Mouse (Mus musculus): Measurements from ENCODE around the gene Cmtm1. TPM values are rescaled to one million over a fixed set of nuclear protein-coding genes. Genes with fewer than 3 reads are reported as not detected.

The Cmtm1 gene
- not detected for polyA plus RNA-seq (2017; shearing (Covaris generic))

DNA sequence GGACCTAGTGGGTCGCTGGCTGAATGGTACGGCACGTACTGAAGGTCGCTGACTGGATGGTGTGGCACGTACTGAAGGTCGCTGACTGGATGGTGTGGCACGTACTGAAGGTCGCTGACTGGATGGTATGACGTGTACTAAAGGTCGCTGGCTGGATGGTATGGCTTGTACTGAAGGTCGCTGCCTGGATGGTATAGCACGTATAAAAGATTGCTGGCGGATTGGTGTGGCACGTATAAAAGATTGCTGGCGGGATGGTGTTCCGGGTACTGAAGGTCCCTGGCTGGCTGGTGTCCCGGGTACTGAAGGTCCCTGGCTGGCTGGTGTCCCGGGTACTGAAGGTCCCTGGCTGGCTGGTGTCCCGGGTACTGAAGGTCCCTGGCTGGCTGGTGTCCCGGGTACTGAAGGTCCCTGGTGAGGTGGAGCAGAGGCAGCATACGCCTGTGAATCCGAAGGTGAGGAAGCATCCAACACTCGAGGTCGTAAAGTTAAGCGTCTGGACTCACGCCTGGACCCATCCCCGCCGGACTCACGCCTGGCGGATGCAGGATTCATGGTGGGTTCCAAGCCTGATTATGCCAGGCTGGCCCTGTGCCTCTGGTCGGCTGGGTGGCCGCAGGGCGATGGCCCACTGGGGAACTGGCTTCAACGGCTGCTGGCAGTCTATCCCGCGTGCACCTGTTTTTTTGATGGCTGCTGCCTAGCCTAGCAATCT, at the start of gene Cmtm1, which contains the start of gene Gm45711:
TSS of gene Cmtm1 (minus strand) at position 705 of the 715 bp plus-strand sequence.
TSS of gene Gm45711 (minus strand) at position 641 of the 715 bp plus-strand sequence.

DNA sequence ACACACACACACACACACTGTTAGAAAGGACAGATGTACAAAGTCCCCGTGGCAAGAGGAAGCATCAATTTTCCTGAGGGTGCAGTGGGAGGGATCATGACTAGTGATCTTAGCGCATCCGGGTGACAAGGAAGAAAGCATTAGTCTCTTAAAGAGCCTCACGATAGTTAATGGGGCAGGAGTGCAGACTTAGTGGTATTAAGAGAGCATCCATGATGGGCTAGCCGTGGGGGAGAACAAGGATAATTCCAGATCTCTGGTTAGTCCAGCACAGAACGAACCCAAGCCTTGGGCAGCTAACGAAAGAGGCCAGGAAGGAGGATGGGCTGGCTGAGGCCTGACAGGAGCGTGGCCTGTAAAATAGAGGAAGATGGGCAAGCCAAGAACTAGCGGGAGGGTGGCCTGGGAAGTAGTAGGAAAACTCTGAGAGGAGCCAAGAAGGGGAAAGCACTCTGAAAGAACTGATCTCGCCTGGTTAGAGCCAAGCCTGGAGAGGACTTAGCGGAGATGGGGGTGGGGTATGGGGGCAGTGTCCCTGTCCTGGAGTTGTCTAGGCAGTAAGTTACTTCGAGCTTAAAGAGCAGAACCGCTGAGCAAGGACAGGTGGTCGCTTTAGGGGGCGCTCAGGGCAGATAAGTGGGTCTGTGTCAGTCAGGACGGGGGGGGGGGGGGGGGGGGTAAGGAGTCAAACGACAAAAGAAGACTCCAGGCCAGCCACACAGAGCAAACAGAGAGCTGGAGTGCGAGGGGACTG, 29.5 kb upstream of the Cmtm1 start, which contains the start of gene Cmtm3:
TSS of gene Cmtm3 (plus strand) at position 182 of the 754 bp plus-strand sequence.

GRCm38 (mm10) chr8:104321930-104322329, 12.0 kb upstream of the Cmtm1 start, which contains the start of gene Cmtm2b:
Gene Cmtm2b, plus strand, starts transcription at chr8:104322230.

DNA sequence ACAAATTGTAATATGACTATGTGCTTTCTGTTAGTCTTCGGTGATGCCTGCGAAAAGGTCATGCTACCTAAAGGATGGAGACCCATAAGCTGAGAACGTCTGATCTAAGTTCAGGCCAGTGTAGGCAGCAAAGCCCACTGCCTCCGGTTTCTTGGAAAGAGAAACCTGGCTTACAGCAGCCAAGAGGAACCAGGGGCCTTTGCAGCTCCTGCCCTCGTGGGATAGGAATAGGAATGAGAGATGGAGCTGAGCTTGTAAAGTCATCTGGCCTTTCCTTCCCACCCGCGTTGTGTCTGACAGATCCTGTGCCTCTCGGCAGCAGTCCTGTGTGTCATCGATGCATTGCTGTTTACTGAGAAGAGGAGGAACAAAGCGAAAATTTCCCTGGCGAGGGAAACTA, 11.3 kb upstream of the Cmtm1 start, which contains the start of gene Gm11020:
TSS of gene Gm11020 (plus strand) at position 301 of the 400 bp plus-strand sequence.

DNA sequence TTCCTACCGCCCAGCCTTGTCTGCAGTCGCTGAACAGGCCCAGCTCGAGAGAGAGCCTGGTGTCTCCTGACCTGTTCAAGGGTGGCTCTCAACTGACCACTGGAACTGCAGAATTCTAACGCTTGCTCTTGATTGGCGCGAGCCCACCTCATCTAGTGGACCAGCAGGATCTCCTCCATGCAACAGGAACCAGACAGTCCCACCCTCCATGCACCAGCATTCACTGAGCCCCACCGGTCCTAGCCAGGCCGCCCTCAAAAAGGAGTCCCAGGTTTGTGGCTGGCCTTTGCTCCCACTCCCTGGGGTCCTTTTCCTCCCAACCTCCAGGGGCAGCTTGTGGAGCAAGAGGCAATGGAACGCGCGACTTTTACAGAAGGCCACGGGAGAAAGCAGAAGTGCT, 16.9 kb downstream of the Cmtm1 start, which contains the start of gene Cmtm2a:
TSS of gene Cmtm2a (minus strand) at position 101 of the 400 bp plus-strand sequence.

DNA sequence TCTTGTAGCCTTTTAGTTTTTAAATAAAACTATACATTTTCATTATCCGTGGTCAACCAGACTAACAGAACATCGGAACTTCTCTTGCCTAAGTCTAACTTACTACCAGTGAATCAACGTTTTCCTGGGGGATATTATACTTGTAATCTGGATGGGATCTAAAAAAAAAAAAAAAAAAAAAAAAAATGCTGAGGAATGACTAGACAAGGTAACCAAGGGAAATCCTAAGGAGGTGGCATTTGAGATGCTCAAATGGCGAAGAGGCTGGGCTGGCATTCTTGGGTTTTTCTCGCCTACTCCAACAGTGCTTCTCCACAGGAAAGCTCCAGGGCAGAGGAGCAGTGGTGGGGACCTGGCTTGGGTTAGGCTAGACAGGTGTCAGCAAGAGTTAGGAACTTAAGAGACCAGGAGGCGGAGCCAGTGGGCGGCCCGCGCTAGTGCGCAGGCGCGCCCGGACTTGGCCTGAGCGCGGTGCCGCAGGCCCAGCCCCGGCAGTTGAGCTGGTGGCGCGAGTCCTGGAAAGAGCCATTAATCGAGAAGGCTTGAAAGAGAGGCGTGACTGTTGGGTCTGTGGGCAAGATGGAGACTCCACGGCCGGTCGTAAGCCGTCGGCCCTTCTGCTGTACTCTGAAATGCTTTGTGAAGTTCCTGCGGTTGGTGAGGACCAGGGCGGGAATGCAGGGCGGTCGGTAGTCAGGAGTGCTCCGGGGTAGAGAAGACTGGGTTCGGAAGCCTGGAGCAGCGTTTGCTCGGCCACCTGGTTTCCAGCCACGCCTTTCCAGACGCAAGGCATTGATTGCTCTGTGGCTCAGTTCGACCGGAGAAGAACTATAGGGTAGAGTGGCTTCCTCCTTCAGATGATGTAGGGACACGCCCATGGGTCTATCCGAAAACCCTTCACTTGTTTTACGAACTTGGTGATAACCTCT, 59.2 kb downstream of the Cmtm1 start, which contains the start of gene Cklf:
TSS of gene Cklf (plus strand) at position 423 of the 929 bp plus-strand sequence.

DNA sequence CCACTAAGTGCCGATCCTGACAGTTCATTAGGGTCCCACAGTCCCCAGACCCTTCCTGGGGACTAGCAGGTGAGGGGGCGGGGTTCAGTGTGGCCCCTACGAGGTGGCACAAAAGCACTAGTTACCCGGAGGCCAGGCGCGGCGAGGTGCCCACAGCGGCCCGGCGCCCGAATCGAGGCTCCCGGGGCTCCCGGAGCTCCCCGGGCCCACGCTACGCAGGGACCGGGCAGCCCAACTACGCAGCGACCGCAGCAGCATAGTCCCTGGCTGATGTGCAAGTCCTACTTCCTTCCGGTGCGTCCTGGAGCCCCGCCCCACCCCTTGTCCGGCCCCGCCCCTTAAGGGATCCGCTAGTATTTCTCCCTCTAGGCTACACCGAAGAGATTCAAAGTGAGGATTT, 61.7 kb downstream of the Cmtm1 start, which contains the start of gene Tk2:
TSS of gene Tk2 (minus strand) at position 283 of the 400 bp plus-strand sequence.

Other genes starting within 250 kb of the Cmtm1 start
- gene Cdh5, start 208.5 kb downstream of the Cmtm1 start, polyA plus RNA-seq (2017; shearing (Covaris generic)), result not detected
- gene Bean1, start 139.7 kb downstream of the Cmtm1 start, polyA plus RNA-seq (2017; shearing (Covaris generic)), result not detected
- gene Tk2, start 61.6 kb downstream of the Cmtm1 start, polyA plus RNA-seq (2017; shearing (Covaris generic)), result 107 TPM
- gene Cklf, start 59.3 kb downstream of the Cmtm1 start, polyA plus RNA-seq (2017; shearing (Covaris generic)), result 130 TPM
- not detected for gene Cmtm2a, start 17.0 kb downstream of the Cmtm1 start, polyA plus RNA-seq (2017; shearing (Covaris generic))
- gene Gm45711, start 64 bp downstream of the Cmtm1 start, polyA plus RNA-seq (2017; shearing (Covaris generic)), result not detected
- not detected for gene Gm11020, start 11.4 kb upstream of the Cmtm1 start, polyA plus RNA-seq (2017; shearing (Covaris generic))
- gene Cmtm2b, start 12.1 kb upstream of the Cmtm1 start, polyA plus RNA-seq (2017; shearing (Covaris generic)), result not detected
- 35.3 TPM for gene Cmtm3, start 29.3 kb upstream of the Cmtm1 start, polyA plus RNA-seq (2017; shearing (Covaris generic))
- gene Cmtm4, start 85.7 kb upstream of the Cmtm1 start, polyA plus RNA-seq (2017; shearing (Covaris generic)), result 0.20 TPM
- gene Dync1li2, start 132.9 kb upstream of the Cmtm1 start, polyA plus RNA-seq (2017; shearing (Covaris generic)), result 50.1 TPM
- 0.13 TPM for gene Terb1, start 199.8 kb upstream of the Cmtm1 start, polyA plus RNA-seq (2017; shearing (Covaris generic))
- 112 TPM for gene Nae1, start 224.5 kb upstream of the Cmtm1 start, polyA plus RNA-seq (2017; shearing (Covaris generic))
- 4.7 TPM for gene Car7, start 224.5 kb upstream of the Cmtm1 start, polyA plus RNA-seq (2017; shearing (Covaris generic))

Measured in inflammation-experienced regulatory T-cells, adult 16 weeks (primary cell).